In the genomic region with DNA sequence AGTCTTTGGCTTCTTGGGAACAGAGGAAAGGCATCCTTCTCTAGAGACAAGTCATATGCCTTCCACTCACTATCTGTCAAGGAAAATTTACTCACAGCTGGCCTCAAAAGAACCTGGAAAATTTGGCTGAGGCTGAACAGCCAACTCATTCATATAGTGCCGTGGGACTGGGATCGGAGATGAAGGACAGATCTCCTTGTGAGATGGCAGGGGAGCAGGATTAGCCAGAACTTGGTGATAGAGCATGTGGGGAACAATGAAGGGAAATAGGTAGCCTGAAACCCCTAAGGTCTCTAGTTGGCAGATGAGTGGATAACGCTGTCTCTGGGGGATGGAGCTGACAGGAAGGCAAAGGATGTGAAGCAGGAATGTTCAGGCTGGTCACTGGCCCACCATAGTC, we compare ENCODE assay signal across 22 mouse cellular contexts.
"Had no signal": no experiment of that assay in that cellular context is flagged by ENCODE, and none has a peak within 500 bp of the region (broad histone marks: within the 10 kb centered on the region; RNA-seq: fewer than 3 reads in every experiment).

No protein-coding gene starts in this region.

- DNase-seq: gastrocnemius, postnatal 36 days; heart, postnatal 14 days; kidney, adult 18-20 months; kidney, adult 8-10 months; kidney, postnatal 10 days; kidney, postnatal 25 days; kidney, postnatal 4 days; liver; liver, embryonic 13.5 days; liver, postnatal 0 days had no signal

- H3K27ac ChIP-seq: heart, embryonic 15.5 days; hindbrain, embryonic 12.5 days; hindbrain, embryonic 14.5 days; layer of hippocampus, adult 2 months; left cerebral cortex, adult 2 months; limb, embryonic 10.5 days; limb, embryonic 12.5 days; liver, embryonic 13.5 days; liver, embryonic 15.5 days had no signal

- H3K27me3 ChIP-seq: heart, embryonic 13.5 days; heart, embryonic 15.5 days; hindbrain, embryonic 12.5 days; intestine, embryonic 15.5 days; limb, embryonic 12.5 days; liver, embryonic 13.5 days; liver, embryonic 15.5 days had no signal

- H3K9ac ChIP-seq: heart, embryonic 15.5 days; hindbrain, embryonic 12.5 days; hindbrain, embryonic 14.5 days; intestine, embryonic 15.5 days; limb, embryonic 12.5 days; liver, embryonic 13.5 days; liver, embryonic 15.5 days; liver, postnatal 0 days had no signal

- H3K36me3 ChIP-seq: heart, embryonic 10.5 days; heart, embryonic 15.5 days; hindbrain, embryonic 10.5 days; hindbrain, embryonic 12.5 days; intestine, embryonic 15.5 days; limb, embryonic 12.5 days; liver, embryonic 13.5 days; liver, embryonic 15.5 days had no signal

- H3K4me1 ChIP-seq: liver, embryonic 13.5 days; liver, embryonic 15.5 days had no signal

- H3K4me3 ChIP-seq: heart, embryonic 10.5 days; heart, embryonic 13.5 days; heart, embryonic 15.5 days; hindbrain, embryonic 10.5 days; hindbrain, embryonic 12.5 days; intestine, embryonic 15.5 days; layer of hippocampus, adult 2 months; left cerebral cortex, adult 2 months; limb, embryonic 10.5 days; limb, embryonic 12.5 days; liver, embryonic 13.5 days; liver, embryonic 15.5 days had no signal
